Mouse (Mus musculus) kidney, embryonic 14.5 days (tissue): ENCODE results near the gene Slc25a22. TPM values are rescaled to one million over a fixed set of nuclear protein-coding genes. Genes with fewer than 3 reads are reported as not detected.

Experiments
- ATAC-seq: fragments of 200-750 bp; cut with Nextera tagmentation; 2 replicates; pipeline ENCODE4 v1.8.0; 2017; ENCODE audit warnings: moderate number of reproducible peaks, mild to moderate bottlenecking, moderate TSS enrichment, moderate library complexity; ENCODE audit not compliant: low FRiP score, low TSS enrichment
- H3K27ac ChIP-seq: fragments of 300-500 bp; sonication (generic); 2 replicates; pipeline ENCODE4 v1.5.1; 2014; ENCODE audit warnings: low read depth, mild to moderate bottlenecking, low read length, moderate library complexity, mixed read lengths
- H3K27me3 ChIP-seq: fragments of 300-500 bp; sonication (generic); 2 replicates; pipeline ENCODE4 v1.6.1; 2014; ENCODE audit warnings: mild to moderate bottlenecking, low read length; ENCODE audit not compliant: control insufficient read depth, insufficient read depth
- H3K36me3 ChIP-seq: fragments of 300-500 bp; sonication (generic); 2 replicates; pipeline ENCODE4 v1.6.1; 2014; ENCODE audit warnings: low read length, mixed read lengths; ENCODE audit not compliant: control insufficient read depth, insufficient read depth
- H3K4me1 ChIP-seq: fragments of 300-500 bp; sonication (generic); 2 replicates; pipeline ENCODE4 v1.6.1; 2014; ENCODE audit warnings: low read length, mixed read lengths; ENCODE audit not compliant: control insufficient read depth, insufficient read depth
- H3K4me2 ChIP-seq: fragments of 300-500 bp; sonication (generic); replicated peaks from 2 replicates; pipeline ENCODE4 v1.6.1; 2014; ENCODE audit warnings: low read depth, mild to moderate bottlenecking, low read length
- H3K4me3 ChIP-seq: fragments of 300-500 bp; sonication (generic); 2 replicates; pipeline ENCODE4 v1.5.1; 2014; ENCODE audit warnings: mild to moderate bottlenecking, low read length
- H3K9ac ChIP-seq: fragments of 300-500 bp; sonication (generic); 2 replicates; pipeline ENCODE4 v1.6.1; 2014; ENCODE audit warnings: low read depth, mild to moderate bottlenecking, low read length, moderate library complexity
- H3K9me3 ChIP-seq: fragments of 300-500 bp; sonication (generic); 2 replicates; pipeline ENCODE4 v1.6.1; 2016; ENCODE audit warnings: low read length; ENCODE audit not compliant: control insufficient read depth
- WGBS: fragments of 180-500 bp; shearing (Covaris S2); extraction: QIAGEN DNeasy Blood & Tissue Kit; methylation state at CpG from one replicate; pipeline ENCODE4 v1.1.7; 2014; 5-methylcytosine and 5-hydroxymethylcytosine counted together
- polyA plus RNA-seq: library from polyadenylated mRNA; unstranded; fragments of >200 nt; fragmentation: Nextera tagmentation; extraction: Ambion mirVana; gene quantifications from 2 replicates; pipeline ENCODE4 v1.2.1, GENCODE M21; 2014

The Slc25a22 gene
- polyA plus RNA-seq, 1 experiment from 2014 or later = 34.1 TPM

DNA sequence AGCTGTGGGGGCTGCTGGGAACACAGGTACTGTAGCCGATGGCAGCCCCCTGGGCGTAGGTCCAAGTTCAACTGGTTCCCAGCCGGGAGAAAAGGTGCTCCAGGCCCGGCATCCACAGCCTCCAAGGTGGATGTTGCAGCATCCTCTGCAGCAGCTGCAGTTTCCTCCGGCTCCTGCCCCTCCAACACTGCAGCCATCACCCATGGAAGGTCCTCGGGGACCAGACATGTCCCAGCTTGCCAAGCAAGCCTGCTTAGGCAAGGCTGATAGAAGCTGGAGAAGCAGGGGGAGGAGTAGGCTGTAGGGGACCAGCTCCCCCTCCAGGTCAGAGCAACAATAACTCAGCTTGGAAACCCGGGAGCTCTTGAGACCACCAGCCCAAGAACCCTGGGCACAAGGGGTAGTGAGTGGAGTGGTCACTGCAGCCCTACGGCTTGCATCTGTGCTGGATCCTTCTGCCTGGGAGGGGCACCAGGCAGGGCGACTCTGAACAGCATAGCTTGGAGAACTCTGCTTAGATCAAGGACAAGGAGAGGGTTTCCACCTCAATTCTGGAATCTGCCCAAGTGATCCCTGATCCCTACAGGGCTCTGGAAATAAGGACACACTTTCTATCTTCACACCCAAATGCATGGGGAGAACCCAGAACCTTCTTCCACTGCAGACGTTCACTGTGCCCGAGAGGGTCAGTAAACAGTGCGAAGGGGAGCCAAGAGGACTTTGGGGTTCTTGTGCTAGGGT, 5.6 kb upstream of the Slc25a22 start:
- WGBS = 22% methylated on average over 12 of the region's 12 CpGs
- H3K9ac ChIP-seq = peak overlapping the region; percentile 70
- peaks cover 17% of the 10 kb centered on the region for H3K4me1 ChIP-seq
- peak overlapping the region; percentile 82 for H3K4me2 ChIP-seq
- H3K4me3 ChIP-seq = peak overlapping the region; percentile 46
- no peaks in the 10 kb centered on the region for H3K9me3 ChIP-seq
- peaks cover 32% of the 10 kb centered on the region for H3K36me3 ChIP-seq
- ATAC-seq = peak; percentile 21; the same call in 1 of the 2 replicates
- H3K27ac ChIP-seq = peak overlapping the region; percentile 27; the same call in 1 of the 2 replicates
- H3K27me3 ChIP-seq = no peaks in the 10 kb centered on the region

DNA sequence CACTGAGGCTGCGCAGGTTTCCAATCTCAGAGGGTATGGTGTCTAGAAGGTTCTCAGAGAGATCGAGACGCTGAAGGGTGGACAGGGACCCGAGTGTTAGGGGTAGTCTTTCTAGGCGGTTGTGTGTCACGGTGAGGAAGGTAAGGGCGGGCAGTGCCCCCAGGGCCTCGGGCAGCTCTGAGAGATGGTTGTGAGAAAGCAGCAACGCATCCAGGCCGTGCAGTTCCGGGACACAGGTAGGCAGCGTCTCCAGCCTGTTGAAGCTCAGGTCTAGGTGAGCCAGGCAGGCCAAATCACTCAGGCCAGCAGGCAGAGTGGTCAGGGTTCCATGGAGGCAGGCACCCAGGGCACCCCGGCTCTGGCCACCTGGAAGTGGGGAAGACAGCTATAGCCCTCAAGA, 4.5 kb upstream of the Slc25a22 start:
- H3K27ac ChIP-seq = no peak overlapping the region
- H3K4me3 ChIP-seq = peak overlapping the region; percentile 46
- 92% methylated on average over 13 of the region's 13 CpGs for WGBS
- H3K4me1 ChIP-seq = peaks cover 16% of the 10 kb centered on the region
- no peaks in the 10 kb centered on the region for H3K9me3 ChIP-seq
- H3K9ac ChIP-seq = peak overlapping the region; percentile 70; the same call in 1 of the 2 replicates
- H3K27me3 ChIP-seq = no peaks in the 10 kb centered on the region
- H3K36me3 ChIP-seq = peaks cover 35% of the 10 kb centered on the region
- H3K4me2 ChIP-seq = peak overlapping the region; percentile 82
- ATAC-seq = no peak

DNA sequence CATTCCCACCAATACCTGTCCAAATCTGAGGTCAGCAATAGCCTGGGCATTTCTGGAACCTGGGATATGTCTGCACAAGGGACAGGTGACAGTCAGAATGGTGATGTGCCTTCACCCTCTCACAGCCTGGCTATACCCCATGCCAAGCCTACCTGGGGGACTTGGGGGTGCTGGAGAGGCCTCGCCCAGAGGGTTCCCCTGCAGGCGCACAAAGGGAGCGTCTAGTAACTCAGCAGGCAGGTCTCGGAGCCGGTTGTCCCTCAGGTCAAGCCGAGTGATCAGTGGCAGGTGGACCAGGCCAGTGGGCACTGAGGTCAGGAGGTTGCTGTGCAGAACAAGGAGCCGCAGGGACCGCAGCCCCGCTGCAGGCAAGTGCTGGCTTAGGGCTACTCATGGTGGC, 3.8 kb upstream of the Slc25a22 start:
- H3K4me2 ChIP-seq = no peak overlapping the region
- peaks cover 35% of the 10 kb centered on the region for H3K36me3 ChIP-seq
- peaks cover 13% of the 10 kb centered on the region for H3K4me1 ChIP-seq

DNA sequence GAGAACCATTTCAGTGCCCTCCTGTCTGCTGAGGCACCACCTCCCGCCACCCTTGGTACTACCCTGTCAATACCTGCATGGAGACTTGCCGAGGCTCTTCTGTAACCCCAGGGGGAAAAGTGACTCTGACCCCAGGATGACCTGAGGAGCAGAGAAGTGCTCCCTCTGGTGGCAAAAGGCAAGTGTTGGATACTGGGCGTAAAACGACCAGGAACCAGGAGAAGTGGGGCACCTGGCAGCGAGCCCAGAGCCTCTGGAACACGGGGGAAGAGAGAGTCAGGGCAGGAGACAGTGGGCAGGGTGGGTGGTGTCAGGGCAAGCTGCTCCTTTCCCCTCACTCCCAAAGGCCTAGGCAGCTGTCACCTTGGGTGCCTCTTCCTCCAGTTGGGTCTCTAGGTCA, 2.9 kb upstream of the Slc25a22 start:
- Histone ChIP-seq H3K4me1 (peaks cover 18% of the 10 kb centered on the region), H3K27ac (no peak overlapping the region), H3K9ac (no peak overlapping the region), H3K27me3 (no peaks in the 10 kb centered on the region), H3K36me3 (peaks cover 35% of the 10 kb centered on the region), H3K9me3 (no peaks in the 10 kb centered on the region), H3K4me3 (no peak overlapping the region), H3K4me2 (no peak overlapping the region)
- ATAC-seq = no peak
- 39% methylated on average over 6 of the region's 6 CpGs for WGBS

More for the DNA sequence above, 3.8 kb upstream of the Slc25a22 start:
- no peak for ATAC-seq
- H3K4me3 ChIP-seq = no peak overlapping the region
- H3K9ac ChIP-seq = no peak overlapping the region
- H3K27me3 ChIP-seq = no peaks in the 10 kb centered on the region
- no peak overlapping the region for H3K27ac ChIP-seq
- 91% methylated on average over 9 of the region's 9 CpGs for WGBS
- no peaks in the 10 kb centered on the region for H3K9me3 ChIP-seq

DNA sequence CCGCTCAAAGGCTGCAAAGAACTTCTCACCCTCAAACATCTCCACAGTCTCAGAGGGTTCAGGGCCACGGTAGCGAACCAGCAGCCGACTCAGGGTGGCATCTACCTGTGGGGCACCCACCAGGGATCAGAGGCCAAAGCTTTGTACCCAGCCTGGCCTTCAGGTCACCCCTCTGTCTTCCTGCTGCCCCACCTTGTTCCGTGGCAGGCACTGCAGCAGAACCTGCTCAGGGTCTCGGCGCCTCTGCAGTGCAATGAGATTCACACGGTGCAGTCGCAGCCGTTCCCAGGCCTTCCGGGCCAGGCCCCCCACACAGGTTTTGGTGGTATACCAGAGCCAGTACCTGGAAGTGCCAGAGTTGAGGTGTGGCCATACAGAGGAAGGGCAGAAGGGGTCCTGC, 2.1 kb upstream of the Slc25a22 start:
- H3K27ac ChIP-seq = no peak overlapping the region
- no peak for ATAC-seq
- H3K9ac ChIP-seq = no peak overlapping the region
- peaks cover 35% of the 10 kb centered on the region for H3K36me3 ChIP-seq
- 92% methylated on average over 11 of the region's 11 CpGs for WGBS
- H3K4me1 ChIP-seq = peaks cover 24% of the 10 kb centered on the region
- H3K4me2 ChIP-seq = no peak overlapping the region
- H3K27me3 ChIP-seq = no peaks in the 10 kb centered on the region
- H3K9me3 ChIP-seq = no peaks in the 10 kb centered on the region
- no peak overlapping the region for H3K4me3 ChIP-seq

DNA sequence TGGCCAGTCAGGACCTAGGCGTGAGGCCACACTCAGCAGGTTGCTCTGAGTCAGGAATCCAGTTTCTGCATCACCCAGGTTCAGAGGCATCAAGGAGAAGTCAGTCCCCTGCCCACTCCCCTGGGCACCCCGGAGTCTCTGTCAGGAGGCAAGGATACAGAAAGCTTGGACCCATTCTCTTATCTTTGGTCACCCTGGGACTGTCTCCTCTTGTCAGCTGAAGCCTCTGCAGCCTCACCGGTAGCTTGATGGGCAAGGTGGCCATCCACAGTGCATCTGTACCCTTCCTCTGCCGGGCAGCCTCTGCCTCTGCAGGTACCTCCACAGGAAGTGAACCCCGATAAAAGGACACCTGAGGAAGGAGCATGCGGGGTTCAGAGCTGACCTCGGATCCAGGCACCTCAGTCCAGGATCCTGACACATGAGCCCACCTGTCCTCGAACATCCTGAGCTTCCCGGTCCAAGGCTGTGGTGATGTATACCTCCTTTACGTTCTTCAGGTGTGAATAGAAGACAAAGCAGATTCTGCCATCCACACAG, 1.5 kb upstream of the Slc25a22 start:
- no peaks in the 10 kb centered on the region for H3K27me3 ChIP-seq
- no peak overlapping the region for H3K4me2 ChIP-seq
- no peaks in the 10 kb centered on the region for H3K9me3 ChIP-seq
- no peak overlapping the region for H3K9ac ChIP-seq
- H3K36me3 ChIP-seq = peaks cover 35% of the 10 kb centered on the region
- WGBS = 93% methylated on average over 10 of the region's 10 CpGs
- no peak overlapping the region for H3K4me3 ChIP-seq
- ATAC-seq = no peak
- no peak overlapping the region for H3K27ac ChIP-seq
- peaks cover 30% of the 10 kb centered on the region for H3K4me1 ChIP-seq

DNA sequence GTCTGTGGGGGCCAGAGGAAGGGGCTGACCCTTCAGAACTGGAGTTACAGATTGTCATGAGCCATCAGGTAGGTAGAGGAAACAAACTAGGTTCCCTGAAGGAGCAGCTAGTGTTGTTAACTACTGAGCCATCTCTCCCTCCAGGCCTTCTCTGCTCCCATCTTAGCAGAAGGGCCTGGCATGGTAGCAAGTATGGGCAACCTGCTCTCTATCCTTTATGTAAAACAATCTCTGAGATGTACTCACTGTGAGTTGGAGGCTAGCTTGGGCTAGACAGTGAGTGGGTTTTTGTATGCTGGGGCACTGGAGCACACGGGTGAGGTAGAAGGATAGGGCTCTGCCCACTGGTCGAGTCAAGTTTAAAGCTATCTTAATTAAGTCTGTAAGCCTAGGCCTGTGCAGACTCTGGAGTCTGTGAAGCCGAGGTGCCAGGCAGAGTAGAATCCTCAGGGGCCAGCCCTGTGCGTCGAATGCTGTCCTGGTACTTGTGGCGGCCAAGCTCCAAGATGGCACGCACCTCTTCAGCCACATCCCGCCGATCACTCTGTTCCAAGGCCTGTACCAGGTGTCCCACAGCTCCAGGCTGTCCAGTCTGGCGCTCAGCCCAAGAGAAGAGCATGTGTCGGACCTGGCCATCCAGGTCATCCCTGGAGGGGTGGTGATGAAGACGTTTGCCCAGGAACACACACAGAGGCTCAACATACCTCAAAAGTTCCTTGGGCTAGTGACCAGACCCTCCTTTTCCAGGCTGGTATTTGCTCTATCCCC, 693 bp upstream of the Slc25a22 start:
- no peak for ATAC-seq
- Histone ChIP-seq H3K27ac (no peak overlapping the region), H3K4me3 (no peak overlapping the region), H3K4me1 (peaks cover 35% of the 10 kb centered on the region), H3K9me3 (no peaks in the 10 kb centered on the region), H3K9ac (no peak overlapping the region), H3K36me3 (peaks cover 38% of the 10 kb centered on the region), H3K27me3 (no peaks in the 10 kb centered on the region), H3K4me2 (no peak overlapping the region)
- 95% methylated on average over 12 of the region's 12 CpGs for WGBS

DNA sequence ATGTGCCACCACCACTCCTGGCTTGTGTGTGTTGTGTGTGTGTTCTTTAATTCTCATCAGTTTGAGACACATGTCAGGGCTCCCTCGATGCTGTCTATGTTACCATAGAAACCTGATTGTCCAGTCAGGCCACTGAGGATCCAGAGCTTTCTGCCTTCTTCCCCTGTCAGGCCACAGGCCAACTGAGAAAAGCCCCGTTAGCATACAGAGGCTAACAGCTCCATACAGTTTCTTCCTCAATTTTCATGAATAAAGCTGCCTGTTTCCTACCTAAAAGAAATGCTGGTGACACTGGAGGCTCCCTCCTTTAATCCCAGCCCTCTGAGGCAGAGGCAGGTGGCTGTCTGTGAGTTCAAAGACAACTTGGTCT, 1.2 kb downstream of the Slc25a22 start:
- Histone ChIP-seq H3K4me1 (peaks cover 24% of the 10 kb centered on the region), H3K27ac (no peak overlapping the region), H3K27me3 (no peaks in the 10 kb centered on the region), H3K4me2 (peak overlapping the region; percentile 66), H3K4me3 (peak overlapping the region; percentile 60; the same call in 1 of the 2 replicates), H3K9ac (peak overlapping the region; percentile 75; the same call in 1 of the 2 replicates), H3K36me3 (peaks cover 52% of the 10 kb centered on the region), H3K9me3 (no peaks in the 10 kb centered on the region)
- no peak for ATAC-seq
- 76% methylated on average over 2 of the region's 2 CpGs for WGBS
